Mouse (Mus musculus) heart, embryonic 12.5 days (tissue): ENCODE measurements around the gene Lyrm7. TPM values are rescaled to one million over a fixed set of nuclear protein-coding genes. Genes with fewer than 3 reads are reported as not detected.

Experiments
- ATAC-seq: fragments of 200-750 bp; cut with Nextera tagmentation; 2 replicates; pipeline ENCODE4 v1.8.0; 2017; ENCODE audit warnings: moderate TSS enrichment, moderate library complexity; ENCODE audit not compliant: insufficient number of reproducible peaks, low FRiP score
- H3K27ac ChIP-seq: fragments of 300-500 bp; sonication (generic); 2 replicates; pipeline ENCODE4 v1.5.1; 2016; ENCODE audit warnings: mild to moderate bottlenecking, moderate library complexity; ENCODE audit not compliant: poor library complexity, severe bottlenecking
- H3K27me3 ChIP-seq: fragments of 300-500 bp; sonication (generic); replicated peaks from 2 replicates; pipeline ENCODE4 v1.6.1; 2016; ENCODE audit warnings: mild to moderate bottlenecking, moderate library complexity
- H3K36me3 ChIP-seq: fragments of 300-500 bp; sonication (generic); 2 replicates; pipeline ENCODE4 v1.6.1; 2016; ENCODE audit warnings: mild to moderate bottlenecking, moderate library complexity
- H3K4me1 ChIP-seq: fragments of 300-500 bp; sonication (generic); replicated peaks from 2 replicates; pipeline ENCODE4 v1.6.1; 2016; ENCODE audit warnings: mild to moderate bottlenecking
- H3K4me2 ChIP-seq: fragments of 300-500 bp; sonication (generic); 2 replicates; pipeline ENCODE4 v1.6.1; 2016; ENCODE audit warnings: mild to moderate bottlenecking, moderate library complexity
- H3K4me3 ChIP-seq: fragments of 300-500 bp; sonication (generic); 2 replicates; pipeline ENCODE4 v1.5.1; 2016; ENCODE audit warnings: mild to moderate bottlenecking
- H3K9ac ChIP-seq: fragments of 300-500 bp; sonication (generic); 2 replicates; pipeline ENCODE4 v1.6.1; 2016; ENCODE audit warnings: mild to moderate bottlenecking, moderate library complexity
- H3K9me3 ChIP-seq: fragments of 300-500 bp; sonication (generic); replicated peaks from 2 replicates; pipeline ENCODE4 v1.6.1; 2016; ENCODE audit warnings: mild to moderate bottlenecking, moderate library complexity
- whole genome bisulfite sequencing: fragments of 180-500 bp; shearing (Covaris S2); methylation state at CpG from one replicate; pipeline ENCODE4 v1.1.7; 2016; 5-methylcytosine and 5-hydroxymethylcytosine counted together
- polyA plus RNA-seq: library from polyadenylated mRNA; unstranded; fragments of >200 nt; fragmentation: Nextera tagmentation; extraction: Ambion mirVana; gene quantifications from 2 replicates; pipeline ENCODE4 v1.2.1, GENCODE M21; 2016

Gene Lyrm7
- polyA plus RNA-seq, 1 experiment from 2014 or later: 20.1 TPM

GRCm38 (mm10) chr11:54812812-54813516, 47.8 kb downstream of the Lyrm7 start:
- Histone ChIP-seq H3K9ac (no peak overlapping the region), H3K36me3 (no peaks in the 10 kb centered on the region), H3K4me2 (no peak overlapping the region), H3K4me1 (0 out of 2 replicates have a peak, but pooled peaks cover 3% of the 10 kb centered on the region), H3K27me3 (peaks cover 3% of the 10 kb centered on the region; the same call in 1 of the 2 replicates), H3K27ac (no peak overlapping the region), H3K4me3 (no peak overlapping the region), H3K9me3 (no peaks in the 10 kb centered on the region)
- no peak for ATAC-seq
- WGBS: 64% methylated on average over 8 of the region's 8 CpGs

- H3K4me1 ChIP-seq: 0 out of 2 replicates have a peak, but pooled peaks cover under 1% of the 10 kb centered on the region
- no peak overlapping the region for H3K4me3 ChIP-seq
- peaks cover 3% of the 10 kb centered on the region; the same call in 1 of the 2 replicates for H3K27me3 ChIP-seq
- no peak overlapping the region for H3K27ac ChIP-seq
- no peaks in the 10 kb centered on the region for H3K9me3 ChIP-seq
- no peak overlapping the region for H3K9ac ChIP-seq
- ATAC-seq: no peak
- WGBS: 63% methylated on average over 4 of the region's 4 CpGs
- H3K4me2 ChIP-seq: no peak overlapping the region
- no peaks in the 10 kb centered on the region for H3K36me3 ChIP-seq
Observed at GRCm38 (mm10) chr11:54812314-54812713, 48.4 kb downstream of the Lyrm7 start.

- ATAC-seq: no peak
- H3K27me3 ChIP-seq: peaks cover 3% of the 10 kb centered on the region; the same call in 1 of the 2 replicates
- 69% methylated on average over 3 of the region's 3 CpGs for WGBS
- no peaks in the 10 kb centered on the region for H3K4me1 ChIP-seq
- no peaks in the 10 kb centered on the region for H3K36me3 ChIP-seq
- no peak overlapping the region for H3K9ac ChIP-seq
- no peak overlapping the region for H3K4me3 ChIP-seq
- no peaks in the 10 kb centered on the region for H3K9me3 ChIP-seq
- no peak overlapping the region for H3K27ac ChIP-seq
- no peak overlapping the region for H3K4me2 ChIP-seq
Observed at GRCm38 (mm10) chr11:54811054-54811453, 49.7 kb downstream of the Lyrm7 start.

- Histone ChIP-seq H3K4me1 (no peaks in the 10 kb centered on the region), H3K9ac (no peak overlapping the region), H3K27ac (no peak overlapping the region), H3K4me2 (no peak overlapping the region), H3K9me3 (0 out of 2 replicates have a peak, but pooled peaks cover 3% of the 10 kb centered on the region), H3K36me3 (no peaks in the 10 kb centered on the region), H3K4me3 (no peak overlapping the region), H3K27me3 (peaks cover 3% of the 10 kb centered on the region; the same call in 1 of the 2 replicates)
- no peak for ATAC-seq
- 81% methylated on average over 5 of the region's 5 CpGs for WGBS
Observed at GRCm38 (mm10) chr11:54809582-54809981, 51.1 kb downstream of the Lyrm7 start.

- WGBS: 75% methylated on average over 4 of the region's 4 CpGs
- H3K4me3 ChIP-seq: no peak overlapping the region
- no peak for ATAC-seq
- no peak overlapping the region for H3K9ac ChIP-seq
- H3K27ac ChIP-seq: no peak overlapping the region
- H3K27me3 ChIP-seq: peaks cover 3% of the 10 kb centered on the region; the same call in 1 of the 2 replicates
- no peaks in the 10 kb centered on the region for H3K4me1 ChIP-seq
- no peak overlapping the region for H3K4me2 ChIP-seq
- H3K36me3 ChIP-seq: no peaks in the 10 kb centered on the region
- H3K9me3 ChIP-seq: 0 out of 2 replicates have a peak, but pooled peaks cover 3% of the 10 kb centered on the region
Observed at GRCm38 (mm10) chr11:54808177-54808576, 52.5 kb downstream of the Lyrm7 start.

- H3K4me3 ChIP-seq: no peak overlapping the region
- no peaks in the 10 kb centered on the region for H3K4me1 ChIP-seq
- H3K9me3 ChIP-seq: 0 out of 2 replicates have a peak, but pooled peaks cover 3% of the 10 kb centered on the region
- no peak overlapping the region for H3K4me2 ChIP-seq
- no peak overlapping the region for H3K27ac ChIP-seq
- ATAC-seq: no peak
- no peak overlapping the region for H3K9ac ChIP-seq
- WGBS: 80% methylated on average over 9 of the region's 9 CpGs
- H3K27me3 ChIP-seq: peaks cover 3% of the 10 kb centered on the region; the same call in 1 of the 2 replicates
- H3K36me3 ChIP-seq: no peaks in the 10 kb centered on the region
Observed at GRCm38 (mm10) chr11:54807669-54808068, 53.0 kb downstream of the Lyrm7 start.

GRCm38 (mm10) chr11:54806891-54807290, 53.8 kb downstream of the Lyrm7 start:
- Histone ChIP-seq H3K9ac (no peak overlapping the region), H3K4me1 (no peaks in the 10 kb centered on the region), H3K27ac (no peak overlapping the region), H3K36me3 (no peaks in the 10 kb centered on the region), H3K4me2 (no peak overlapping the region), H3K4me3 (no peak overlapping the region), H3K27me3 (peaks cover 3% of the 10 kb centered on the region; the same call in 1 of the 2 replicates), H3K9me3 (0 out of 2 replicates have a peak, but pooled peaks cover 3% of the 10 kb centered on the region)
- no peak for ATAC-seq
- WGBS: 93% methylated on average over 28 of the region's 28 CpGs

GRCm38 (mm10) chr11:54805196-54805595, 55.5 kb downstream of the Lyrm7 start:
- ATAC-seq: no peak
- 83% methylated on average over 4 of the region's 4 CpGs for WGBS
- no peak overlapping the region for H3K27ac ChIP-seq

GRCm38 (mm10) chr11:54802621-54803020, 58.1 kb downstream of the Lyrm7 start:
- Histone ChIP-seq H3K27me3 (no peaks in the 10 kb centered on the region), H3K4me3 (no peak overlapping the region), H3K9ac (no peak overlapping the region), H3K4me2 (no peak overlapping the region), H3K36me3 (no peaks in the 10 kb centered on the region), H3K9me3 (0 out of 2 replicates have a peak, but pooled peaks cover 3% of the 10 kb centered on the region), H3K27ac (no peak overlapping the region), H3K4me1 (no peaks in the 10 kb centered on the region)
- 60% methylated on average over 6 of the region's 6 CpGs for WGBS
- ATAC-seq: no peak

More at GRCm38 (mm10) chr11:54805196-54805595, 55.5 kb downstream of the Lyrm7 start:
- Histone ChIP-seq H3K4me1 (no peaks in the 10 kb centered on the region), H3K27me3 (0 out of 2 replicates have a peak, but pooled peaks cover 3% of the 10 kb centered on the region), H3K9ac (no peak overlapping the region), H3K4me2 (no peak overlapping the region), H3K9me3 (0 out of 2 replicates have a peak, but pooled peaks cover 3% of the 10 kb centered on the region), H3K36me3 (no peaks in the 10 kb centered on the region), H3K4me3 (no peak overlapping the region)

GRCm38 (mm10) chr11:54801791-54802558, 58.7 kb downstream of the Lyrm7 start:
- Histone ChIP-seq H3K9me3 (0 out of 2 replicates have a peak, but pooled peaks cover 3% of the 10 kb centered on the region), H3K27me3 (no peaks in the 10 kb centered on the region), H3K36me3 (no peaks in the 10 kb centered on the region), H3K27ac (no peak overlapping the region), H3K9ac (no peak overlapping the region), H3K4me3 (no peak overlapping the region), H3K4me2 (no peak overlapping the region), H3K4me1 (no peaks in the 10 kb centered on the region)
- ATAC-seq: no peak
- 61% methylated on average over 6 of the region's 6 CpGs for WGBS

- ATAC-seq: no peak
- no peak overlapping the region for H3K9ac ChIP-seq
- no peak overlapping the region for H3K27ac ChIP-seq
- H3K4me3 ChIP-seq: no peak overlapping the region
- 0 out of 2 replicates have a peak, but pooled peaks cover 5% of the 10 kb centered on the region for H3K4me1 ChIP-seq
- no peaks in the 10 kb centered on the region for H3K36me3 ChIP-seq
- no peak overlapping the region for H3K4me2 ChIP-seq
- no peaks in the 10 kb centered on the region for H3K9me3 ChIP-seq
- no peaks in the 10 kb centered on the region for H3K27me3 ChIP-seq
- 76% methylated on average over 11 of the region's 11 CpGs for WGBS
Observed at GRCm38 (mm10) chr11:54796551-54796950, 64.2 kb downstream of the Lyrm7 start.
